Mouse (Mus musculus): ENCODE measurements at regions not wholly inside any gene's neighbourhood (a gene's known extent, or its start where the extent isn't known, plus 50 kb on each side); places are given as distances from the start of the nearest gene placed in this dataset.
A peak's percentile ranks its signal among the peaks of the same experiment; 100 is the strongest.
"Not testable (repeated sequence)": the region's sequence is repeated elsewhere in the genome, so short reads cannot be mapped to it uniquely, and the experiment has no call there.

DNA sequence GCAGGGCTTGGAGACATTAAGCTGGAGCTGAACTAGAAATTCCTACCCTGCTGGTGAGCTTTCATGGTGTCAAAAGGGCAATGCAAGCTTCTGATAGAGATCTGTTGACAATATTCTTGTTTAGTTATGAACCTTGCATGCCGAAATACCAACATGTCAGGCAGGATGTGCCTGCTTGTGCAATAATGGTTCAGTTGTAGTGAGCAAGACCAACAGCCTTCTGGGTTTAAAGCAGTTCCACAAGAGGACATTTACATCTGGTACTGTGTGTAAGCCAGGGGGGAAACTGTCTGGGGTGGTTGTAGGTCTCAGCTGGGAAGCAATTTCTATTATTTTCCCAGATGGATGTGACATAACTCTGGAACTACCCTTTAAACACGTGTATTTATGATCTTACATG is 987.6 kb upstream of the Gm38303 start:
- no peak for DNase-seq (ENCODE audit: low spot score in 2 of 2)

DNA sequence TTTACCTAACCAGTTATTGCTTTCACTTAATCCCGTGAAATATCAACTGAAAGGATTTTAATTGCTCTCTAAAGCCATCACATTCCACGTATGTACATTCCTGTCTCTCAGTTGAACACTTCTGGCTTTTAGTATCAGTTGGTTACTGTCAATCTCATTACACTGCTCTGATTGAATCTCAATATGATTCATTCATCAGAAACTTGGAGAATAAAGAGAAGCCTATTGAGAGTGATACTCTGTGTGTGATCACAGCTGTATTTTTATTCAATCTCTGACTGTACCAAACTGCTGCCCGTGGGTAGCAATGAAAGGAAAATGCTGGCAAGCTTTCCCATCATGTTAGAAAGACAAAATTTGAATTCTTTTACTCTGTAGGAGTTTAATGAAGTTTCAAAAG is 957.5 kb upstream of the Gm38303 start:
- DNase-seq (ENCODE audit: low spot score in 2 of 2), result no peak

DNA sequence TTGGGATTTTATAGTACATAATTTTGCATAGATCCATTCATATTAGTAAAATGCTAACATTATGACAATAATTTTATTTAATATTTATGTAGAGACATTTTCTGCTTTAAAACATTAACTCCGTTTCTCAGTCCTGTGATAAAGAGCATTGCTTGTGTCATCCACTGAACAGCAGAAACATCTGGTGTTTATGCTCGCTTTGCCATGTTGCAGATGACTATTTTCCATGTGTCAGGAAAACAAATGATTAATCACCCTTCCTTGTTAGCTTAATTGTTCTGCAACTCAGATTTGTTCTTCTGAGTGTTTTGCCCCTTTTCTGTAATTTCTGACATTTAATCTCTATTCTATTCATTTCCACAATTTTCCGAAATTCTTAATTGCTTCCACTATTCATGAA is 925.6 kb upstream of the Gm38303 start:
- DNase-seq (ENCODE audit: low spot score in 2 of 2), result no peak

DNA sequence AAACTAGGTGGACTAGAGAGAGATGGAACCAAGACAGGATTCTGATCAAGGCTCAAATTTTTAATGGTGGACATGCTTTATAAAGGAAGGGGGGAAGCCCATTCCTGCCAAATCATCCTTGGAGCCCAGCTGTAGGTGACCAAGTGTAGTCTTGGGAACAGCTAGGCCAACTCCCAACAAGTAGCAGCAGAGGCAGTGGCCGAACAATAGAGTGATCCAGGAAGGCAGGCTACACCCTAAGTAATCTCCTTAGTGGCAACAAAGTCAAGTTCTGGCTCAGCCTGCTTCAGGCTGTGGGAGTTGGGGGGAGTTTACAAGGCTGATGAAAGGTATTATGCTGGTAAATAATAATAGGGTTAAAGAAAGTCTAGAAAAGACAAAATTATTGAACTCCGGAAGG is 878.5 kb upstream of the Gm38303 start:
- DNase-seq (ENCODE audit: low spot score in 2 of 2), result no peak

DNA sequence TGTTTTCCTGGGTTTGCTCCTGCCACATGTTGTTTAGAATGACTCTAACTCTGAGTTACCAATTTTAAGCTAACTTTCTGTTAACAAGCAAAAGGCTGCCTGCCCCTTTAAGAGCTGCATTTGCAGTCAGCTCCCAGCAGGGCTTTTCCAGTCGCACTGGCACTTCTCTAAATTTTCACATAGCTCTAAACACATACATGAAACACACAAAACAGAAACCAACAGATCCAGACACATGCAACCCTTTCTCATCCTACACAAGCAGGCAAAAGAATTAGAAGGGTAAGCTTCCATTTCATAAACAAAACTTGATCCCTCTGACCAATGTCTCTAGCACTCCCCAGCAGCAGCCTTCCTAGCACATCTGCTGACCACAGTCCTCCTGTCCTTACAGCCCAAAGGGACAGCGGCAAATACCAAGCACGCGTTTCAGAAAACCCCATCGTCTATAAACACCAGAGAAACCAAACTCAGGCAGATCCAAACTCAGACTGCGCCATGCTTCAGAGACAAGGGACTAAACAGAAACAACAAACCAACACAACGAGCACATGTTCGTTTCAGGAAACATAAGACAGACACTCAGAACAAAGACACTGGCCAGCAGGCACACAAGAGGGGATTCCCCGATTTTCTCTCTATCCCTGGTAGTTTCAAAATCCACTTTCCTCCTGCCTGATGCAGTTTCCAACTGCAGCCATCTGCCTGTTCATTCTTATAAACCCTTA is 877.6 kb upstream of the Gm38303 start:
- not testable (repeated sequence) for DNase-seq (ENCODE audit: low spot score in 2 of 2)

DNA sequence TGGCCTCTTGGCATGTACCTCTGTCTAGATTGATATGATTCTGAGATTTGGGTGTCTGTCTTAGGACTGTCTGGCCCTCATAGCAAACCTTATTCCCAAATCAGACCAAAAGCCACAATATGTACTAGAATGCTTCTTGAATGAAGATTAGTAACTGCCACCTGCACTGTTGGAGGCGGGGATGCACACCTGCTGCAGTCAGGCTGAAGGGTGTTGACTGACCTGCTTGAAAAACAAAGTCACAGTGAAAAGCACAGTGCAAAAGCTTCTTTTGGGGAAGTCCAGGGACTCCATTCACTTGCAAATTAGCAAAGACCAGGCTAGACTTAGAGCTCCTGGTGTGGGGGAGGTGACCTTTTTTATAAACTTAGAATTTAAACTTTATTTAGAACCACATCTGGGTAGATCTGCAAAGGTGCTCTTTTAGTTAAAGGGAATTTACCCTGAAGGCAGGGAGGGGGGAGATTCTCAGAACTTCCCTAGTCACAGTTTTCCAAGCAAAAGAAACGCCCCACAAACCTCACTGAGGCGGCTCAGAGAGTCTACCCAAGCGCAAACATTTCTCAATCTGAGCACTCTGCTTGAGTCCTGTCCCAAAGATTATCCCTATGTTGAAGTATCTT is 876.9 kb upstream of the Gm38303 start:
- DNase-seq (ENCODE audit: low spot score in 2 of 2), result not testable (repeated sequence)

DNA sequence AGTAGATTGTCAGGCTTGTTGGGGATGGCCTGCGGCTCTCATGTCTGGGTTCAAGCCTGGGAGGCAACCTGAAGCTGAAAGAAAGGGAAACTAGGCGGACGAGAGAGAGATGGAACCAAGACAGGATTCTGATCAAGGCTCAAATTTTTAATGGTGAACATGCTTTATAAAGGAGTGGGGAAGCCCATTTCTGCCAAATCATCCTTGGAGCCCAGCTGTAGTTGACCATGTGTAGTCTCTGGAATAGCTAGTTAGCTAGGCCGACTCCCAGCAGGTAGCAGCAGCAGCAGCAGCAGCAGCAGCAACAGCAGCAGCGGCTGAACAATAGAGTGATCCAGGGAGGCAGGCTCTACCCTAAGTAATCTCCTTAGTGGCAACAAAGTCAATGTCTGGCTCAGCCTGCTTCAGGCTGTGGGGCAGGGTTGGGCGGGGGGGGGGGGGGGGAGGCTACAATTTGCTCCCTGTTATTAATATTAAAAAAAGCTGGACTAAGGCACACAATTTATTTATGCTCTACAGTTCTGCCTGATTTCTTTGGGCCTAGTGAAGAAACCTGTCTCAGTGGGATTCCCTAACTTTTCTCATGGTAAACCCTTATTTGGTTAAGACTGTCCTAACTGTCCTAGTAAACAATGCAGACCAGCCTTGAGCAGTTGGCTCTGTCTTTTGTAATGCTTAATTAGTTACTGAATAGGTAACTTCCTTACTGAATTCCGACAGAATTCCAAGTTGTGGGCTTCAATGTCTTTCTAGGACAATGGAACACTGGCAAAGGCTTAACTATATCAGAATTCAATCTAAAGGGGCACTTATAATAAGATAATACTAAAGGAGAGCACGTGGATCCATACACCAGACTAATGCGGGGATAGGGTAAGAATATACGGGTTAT is 875.7 kb upstream of the Gm38303 start:
- not testable (repeated sequence) for DNase-seq (ENCODE audit: low spot score in 2 of 2)

DNA sequence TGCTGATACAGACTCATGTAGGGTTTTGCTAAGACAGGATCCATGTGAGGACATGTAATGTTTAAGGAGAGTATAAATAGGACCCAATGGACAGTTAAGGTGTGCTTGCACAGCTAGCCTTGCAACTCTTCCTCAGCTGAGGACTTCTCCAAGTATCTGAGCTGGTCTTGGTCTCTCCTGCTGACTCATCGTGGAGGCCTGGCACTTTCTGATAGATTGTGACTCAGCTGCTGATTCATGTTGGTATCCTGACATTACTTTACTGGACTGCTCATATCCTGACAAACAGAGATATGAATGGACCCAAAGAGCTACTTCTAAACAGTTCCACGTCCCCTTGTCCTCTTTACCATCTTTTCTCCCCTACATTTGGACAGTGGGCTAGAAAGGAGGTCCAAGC is 838.5 kb upstream of the Gm38303 start:
- no peak for DNase-seq (ENCODE audit: low spot score in 2 of 2)

DNA sequence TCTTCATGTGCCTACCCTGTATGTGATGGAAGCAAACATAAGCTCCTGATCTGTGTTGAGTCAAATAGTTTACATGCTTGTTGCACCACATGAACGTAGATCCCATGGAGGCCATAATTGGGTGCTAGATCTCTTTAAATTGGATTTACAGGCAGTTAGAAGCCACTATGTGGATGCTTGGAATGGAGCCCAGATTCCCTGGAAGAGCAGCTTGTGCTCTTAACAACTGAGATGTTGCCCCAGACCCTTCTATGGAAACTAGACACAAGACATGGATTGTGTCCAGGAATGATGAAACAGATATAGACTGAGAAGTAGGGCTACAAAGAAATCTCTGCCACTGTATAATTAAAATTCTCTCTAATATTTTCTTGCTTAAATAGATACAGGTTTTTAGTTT is 819.9 kb upstream of the Gm38303 start:
- peak; percentile 7 to 13 for DNase-seq (ENCODE audit: low spot score in 2 of 2)
